ENCODE assay signal across 9 mouse cellular contexts in genomic region chr2:173577669-173578557, GRCm38 (mm10). TPM values are rescaled to one million over a fixed set of nuclear protein-coding genes. Genes with fewer than 3 reads are reported as not detected.
DNase-seq lines count a peak whose midpoint lies in the region; ATAC-seq and TF ChIP-seq lines count a peak whose summit lies in the region.
"Had no signal": no experiment of that assay in that cellular context is flagged by ENCODE, and none has a peak within 500 bp of the region (broad histone marks: within the 10 kb centered on the region; RNA-seq: fewer than 3 reads in every experiment).

Gene Ankrd60, minus strand, starts transcription at chr2:173578365.

- ATAC-seq in forebrain, embryonic 15.5 days (replicated peaks): peak; percentile 58; the same call in 1 of the 2 replicates
- ATAC-seq in limb, embryonic 15.5 days (ENCODE audit: insufficient number of reproducible peaks, low FRiP score, low TSS enrichment, low read depth): peak; percentile 64; the same call in 1 of the 2 replicates
- ATAC-seq in neural tube, embryonic 12.5 days (ENCODE audit: low FRiP score, low read depth): peak; percentile 77
- ATAC-seq in erythroblast, adult 5-6 weeks (replicated peaks; ENCODE audit: low FRiP score, poor library complexity, severe bottlenecking): no peak

- no peaks in the 10 kb centered on the region for H3K36me3 ChIP-seq in ES-Bruce4 (ENCODE audit: control insufficient read depth, insufficient read depth, low read length, poor library complexity, severe bottlenecking)
- no peaks in the 10 kb centered on the region for H3K36me3 ChIP-seq in forebrain, embryonic 15.5 days
- no peaks in the 10 kb centered on the region for H3K36me3 ChIP-seq in limb, embryonic 15.5 days
- no peaks in the 10 kb centered on the region for H3K36me3 ChIP-seq in neural tube, embryonic 12.5 days

- peak within 1 kb of the TSS; percentile 30 for H3K9ac ChIP-seq in ES-Bruce4 (ENCODE audit: low read depth, poor library complexity, severe bottlenecking)
- peak within 1 kb of the TSS; percentile 19; the same call in 1 of the 2 replicates for H3K9ac ChIP-seq in forebrain, embryonic 15.5 days (replicated peaks)
- H3K9ac ChIP-seq in limb, embryonic 15.5 days: 0 out of 2 replicates have a peak within 1 kb of the TSS, but pooled peaks have one; percentile 1
- H3K9ac ChIP-seq in neural tube, embryonic 12.5 days: peak within 1 kb of the TSS; percentile 69

- peak within 1 kb of the TSS; percentile 79 for H3K4me2 ChIP-seq in forebrain, embryonic 15.5 days (replicated peaks)
- H3K4me2 ChIP-seq in limb, embryonic 15.5 days: peak within 1 kb of the TSS; percentile 76
- H3K4me2 ChIP-seq in neural tube, embryonic 12.5 days (replicated peaks): peak within 1 kb of the TSS; percentile 97

- DNase-seq in gastrocnemius, postnatal 10 days: peak; percentile 35
- DNase-seq in gastrocnemius, adult 8-10 months (ENCODE audit: low spot score in 2 of 2): no peak
- peak; percentile 30 for DNase-seq in yolk sac, embryonic 10.5 days (ENCODE audit: low spot score)

- no peaks in the 10 kb centered on the region for H3K4me1 ChIP-seq in ES-Bruce4 (ENCODE audit: control insufficient read depth, insufficient read depth, low read length)
- peaks cover 9% of the 10 kb centered on the region; the same call in 1 of the 2 replicates for H3K4me1 ChIP-seq in forebrain, embryonic 15.5 days
- peaks cover 10% of the 10 kb centered on the region for H3K4me1 ChIP-seq in limb, embryonic 15.5 days
- peaks cover 10% of the 10 kb centered on the region for H3K4me1 ChIP-seq in neural tube, embryonic 12.5 days

- no peak for TF ChIP-seq CTCF in ES-Bruce4 (IDR thresholded peaks at IDR 0.05; ENCODE audit: low read depth, low read length)

- no peaks in the 10 kb centered on the region for H3K9me3 ChIP-seq in ES-Bruce4 (replicated peaks; ENCODE audit: control insufficient read depth, insufficient read depth, low read length, poor library complexity, severe bottlenecking)
- H3K9me3 ChIP-seq in forebrain, embryonic 15.5 days: no peaks in the 10 kb centered on the region
- H3K9me3 ChIP-seq in limb, embryonic 15.5 days: no peaks in the 10 kb centered on the region
- no peaks in the 10 kb centered on the region for H3K9me3 ChIP-seq in neural tube, embryonic 12.5 days

- no peak within 1 kb of the TSS for H3K27ac ChIP-seq in ES-Bruce4 (ENCODE audit: insufficient read depth, low read length)
- H3K27ac ChIP-seq in forebrain, embryonic 15.5 days (replicated peaks): no peak within 1 kb of the TSS
- H3K27ac ChIP-seq in limb, embryonic 15.5 days: no peak within 1 kb of the TSS
- no peak within 1 kb of the TSS for H3K27ac ChIP-seq in neural tube, embryonic 12.5 days

- peak within 1 kb of the TSS; percentile 66 for H3K4me3 ChIP-seq in ES-Bruce4 (ENCODE audit: low read depth, low read length)
- H3K4me3 ChIP-seq in forebrain, embryonic 15.5 days: peak within 1 kb of the TSS; percentile 42
- H3K4me3 ChIP-seq in limb, embryonic 15.5 days: peak within 1 kb of the TSS; percentile 43
- H3K4me3 ChIP-seq in neural tube, embryonic 12.5 days: peak within 1 kb of the TSS; percentile 48

- no peak for TF ChIP-seq EP300 in ES-Bruce4 (IDR thresholded peaks at IDR 0.05; ENCODE audit: insufficient read depth, low read depth, low read length)

- no peaks in the 10 kb centered on the region for H3K27me3 ChIP-seq in ES-Bruce4 (ENCODE audit: control insufficient read depth, insufficient read depth, low read length, poor library complexity, severe bottlenecking)
- peaks cover 21% of the 10 kb centered on the region; the same call in 1 of the 2 replicates for H3K27me3 ChIP-seq in forebrain, embryonic 15.5 days
- H3K27me3 ChIP-seq in limb, embryonic 15.5 days: peaks cover 15% of the 10 kb centered on the region
- H3K27me3 ChIP-seq in neural tube, embryonic 12.5 days (replicated peaks): peaks cover 16% of the 10 kb centered on the region; the same call in 1 of the 2 replicates

- WGBS in forebrain, embryonic 15.5 days: 10% methylated on average over 54 of the region's 58 CpGs
- 9% methylated on average over 55 of the region's 58 CpGs for WGBS in limb, embryonic 15.5 days
- 9% methylated on average over 55 of the region's 58 CpGs for WGBS in neural tube, embryonic 12.5 days

- no peak for TF ChIP-seq POLR2A in ES-Bruce4 (IDR thresholded peaks at IDR 0.05; ENCODE audit: insufficient read depth, low read length)

RNA-seq across cellular contexts. Expression of gene Ankrd60, which starts in this region (rescaled TPM):
- not detected for total RNA-seq in gastrocnemius, postnatal 10 days (2021)
- total RNA-seq in gastrocnemius, adult 8-10 months (2022): not detected
- polyA plus RNA-seq in ES-Bruce4 (2011; ENCODE audit: insufficient read depth, insufficient read length, low read depth, missing spikeins): not detected in 2 replicates
- polyA plus RNA-seq in forebrain, embryonic 15.5 days (2015; fragmentation: Nextera tagmentation; extraction: Ambion mirVana): not detected in 2 replicates
- not detected in 2 replicates for polyA plus RNA-seq in limb, embryonic 15.5 days (2015; fragmentation: Nextera tagmentation; extraction: Ambion mirVana)
- not detected in 2 replicates for polyA plus RNA-seq in neural tube, embryonic 12.5 days (2016; fragmentation: Nextera tagmentation; extraction: Ambion mirVana)
- not detected in 2 replicates for total RNA-seq in erythroblast, adult 5-6 weeks (2015; ENCODE audit: low replicate concordance)
- total RNA-seq in erythroblast, adult 5-6 weeks (2017; ENCODE audit: low replicate concordance): not detected in 2 replicates
- polyA plus RNA-seq: C2C12 had no signal

Comparison
In these comparisons a context has a peak if more than half of its experiments do, and no peak if none do; other contexts are left out.
1. Peak in DNase-seq in gastrocnemius, postnatal 10 days; RNA of the gene not detected or under 1 TPM.
2. Peak in ATAC-seq, H3K4me3 ChIP-seq, H3K9ac ChIP-seq and H3K4me2 ChIP-seq in forebrain, embryonic 15.5 days; RNA of the gene not detected or under 1 TPM.
3. Peak in ATAC-seq, H3K4me3 ChIP-seq, H3K9ac ChIP-seq and H3K4me2 ChIP-seq in limb, embryonic 15.5 days; RNA of the gene not detected or under 1 TPM.
4. Peak in ATAC-seq, H3K4me3 ChIP-seq, H3K9ac ChIP-seq and H3K4me2 ChIP-seq in neural tube, embryonic 12.5 days; RNA of the gene not detected or under 1 TPM.
5. H3K9ac ChIP-seq: peak in every context shown above with its lines; median percentile 69 in neural tube, embryonic 12.5 days; 30 in ES-Bruce4; 19 in forebrain, embryonic 15.5 days; 1 in limb, embryonic 15.5 days.